Mouse (Mus musculus) embryonic facial prominence, embryonic 14.5 days (tissue): ENCODE measurements around the gene Rsph1. TPM values are rescaled to one million over a fixed set of nuclear protein-coding genes. Genes with fewer than 3 reads are reported as not detected.

ENCODE experiments used
- ATAC-seq: fragments of 200-750 bp; cut with Nextera tagmentation; 2 replicates; pipeline ENCODE4 v1.8.0; 2017; ENCODE audit warnings: low read depth, moderate number of reproducible peaks, moderate TSS enrichment
- DNase-seq: peaks from one replicate; pipeline ENCODE4 v3.0.0-alpha.2; 2015; ENCODE audit warnings: low spot score
- H3K27ac ChIP-seq: fragments of 300-500 bp; sonication (generic); replicated peaks from 2 replicates; pipeline ENCODE4 v1.5.1; 2014; ENCODE audit warnings: low read depth, mild to moderate bottlenecking, low read length, moderate library complexity
- H3K27me3 ChIP-seq: fragments of 300-500 bp; sonication (generic); replicated peaks from 2 replicates; pipeline ENCODE4 v1.6.1; 2014; ENCODE audit warnings: low read length; ENCODE audit not compliant: control insufficient read depth, insufficient read depth
- H3K36me3 ChIP-seq: fragments of 300-500 bp; sonication (generic); 2 replicates; pipeline ENCODE4 v1.6.1; 2014; ENCODE audit warnings: low read length, mixed read lengths; ENCODE audit not compliant: control insufficient read depth, insufficient read depth
- H3K4me1 ChIP-seq: fragments of 300-500 bp; sonication (generic); 2 replicates; pipeline ENCODE4 v1.6.1; 2014; ENCODE audit warnings: antibody characterized with exemption, low read length; ENCODE audit not compliant: control insufficient read depth, insufficient read depth
- H3K4me2 ChIP-seq: fragments of 300-500 bp; sonication (generic); 2 replicates; pipeline ENCODE4 v1.6.1; 2014; ENCODE audit warnings: low read depth, mild to moderate bottlenecking, low read length, moderate library complexity, mixed read lengths
- H3K4me3 ChIP-seq: fragments of 300-500 bp; sonication (generic); 2 replicates; pipeline ENCODE4 v1.5.1; 2014; ENCODE audit warnings: low read depth, mild to moderate bottlenecking, low read length
- H3K9ac ChIP-seq: fragments of 300-500 bp; sonication (generic); 2 replicates; pipeline ENCODE4 v1.6.1; 2014; ENCODE audit warnings: low read depth, mild to moderate bottlenecking, low read length, moderate library complexity, mixed read lengths
- H3K9me3 ChIP-seq: fragments of 300-500 bp; sonication (generic); 2 replicates; pipeline ENCODE4 v1.6.1; 2016; ENCODE audit warnings: low read length; ENCODE audit not compliant: control insufficient read depth
- whole genome bisulfite sequencing: fragments of 180-500 bp; shearing (Covaris S2); extraction: QIAGEN DNeasy Blood & Tissue Kit; methylation state at CpG from one replicate; pipeline ENCODE4 v1.1.7; 2014; 5-methylcytosine and 5-hydroxymethylcytosine counted together
- polyA plus RNA-seq: library from polyadenylated mRNA; unstranded; fragments of >200 nt; fragmentation: Nextera tagmentation; extraction: Ambion mirVana; gene quantifications from 2 replicates; pipeline ENCODE4 v1.2.1, GENCODE M21; 2014

Gene Rsph1
- polyA plus RNA-seq, 1 experiment from 2014 or later, result 7.8 TPM

DNA sequence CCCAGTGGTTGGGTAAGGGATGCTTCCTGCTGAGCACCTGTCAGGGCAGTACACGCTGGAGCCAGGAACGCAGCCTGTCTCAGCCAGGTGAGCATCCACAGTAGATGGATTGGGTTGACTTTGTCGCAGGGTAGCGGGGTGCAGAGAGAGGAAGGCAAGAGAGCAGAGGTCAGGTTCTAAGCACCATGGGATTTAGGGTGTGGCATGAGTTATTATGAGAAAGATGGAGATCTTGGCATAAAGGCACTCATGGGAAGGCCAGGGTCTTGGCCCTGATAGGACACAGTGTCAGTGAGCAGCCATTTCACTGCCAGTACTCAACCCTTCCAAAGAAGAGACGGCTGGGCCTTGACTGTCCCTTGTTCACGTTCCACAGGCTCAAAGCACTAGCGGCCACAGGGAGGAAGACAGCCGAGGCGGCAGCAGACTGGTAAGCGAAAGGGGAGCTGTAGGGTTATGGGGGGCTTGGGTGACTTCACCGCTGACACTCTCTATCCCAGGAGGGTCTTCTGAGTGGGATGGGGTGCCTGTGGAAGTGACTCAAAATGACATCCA lies 67.7 kb downstream of the Rsph1 start:
- 94% methylated on average over 11 of the region's 11 CpGs for WGBS

DNA sequence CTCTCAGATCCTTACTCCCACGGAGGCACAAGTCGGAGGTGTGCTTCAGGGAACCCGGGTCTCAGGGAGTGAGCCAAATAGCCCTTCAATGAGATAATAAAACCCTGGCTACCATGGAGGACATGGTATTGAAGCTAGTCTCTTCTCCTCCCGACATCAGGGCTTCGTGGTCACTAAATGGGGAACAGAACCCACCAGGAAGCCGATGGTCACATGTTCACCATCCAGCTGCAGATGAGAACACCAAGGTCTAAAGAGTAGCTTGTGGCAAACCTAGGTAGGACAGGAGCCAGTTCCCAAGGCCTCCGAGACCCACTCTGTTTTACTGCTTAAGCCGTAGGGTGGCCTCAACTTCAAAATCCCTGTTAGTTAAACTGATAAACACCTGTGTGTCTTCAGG lies 68.5 kb downstream of the Rsph1 start:
- Histone ChIP-seq H3K4me1 (no peaks in the 10 kb centered on the region), H3K36me3 (no peaks in the 10 kb centered on the region), H3K27ac (no peak overlapping the region), H3K9me3 (no peaks in the 10 kb centered on the region), H3K4me2 (no peak overlapping the region), H3K9ac (no peak overlapping the region), H3K4me3 (no peak overlapping the region), H3K27me3 (no peaks in the 10 kb centered on the region)
- DNase-seq, result no peak
- 86% methylated on average over 8 of the region's 8 CpGs for WGBS
- ATAC-seq, result no peak

More for the DNA sequence above, 67.7 kb downstream of the Rsph1 start:
- no peak for DNase-seq
- no peak overlapping the region for H3K4me2 ChIP-seq
- no peak for ATAC-seq
- H3K9ac ChIP-seq, result no peak overlapping the region
- H3K9me3 ChIP-seq, result no peaks in the 10 kb centered on the region
- no peaks in the 10 kb centered on the region for H3K4me1 ChIP-seq
- H3K27me3 ChIP-seq, result no peaks in the 10 kb centered on the region
- no peaks in the 10 kb centered on the region for H3K36me3 ChIP-seq
- no peak overlapping the region for H3K27ac ChIP-seq
- no peak overlapping the region for H3K4me3 ChIP-seq

DNA sequence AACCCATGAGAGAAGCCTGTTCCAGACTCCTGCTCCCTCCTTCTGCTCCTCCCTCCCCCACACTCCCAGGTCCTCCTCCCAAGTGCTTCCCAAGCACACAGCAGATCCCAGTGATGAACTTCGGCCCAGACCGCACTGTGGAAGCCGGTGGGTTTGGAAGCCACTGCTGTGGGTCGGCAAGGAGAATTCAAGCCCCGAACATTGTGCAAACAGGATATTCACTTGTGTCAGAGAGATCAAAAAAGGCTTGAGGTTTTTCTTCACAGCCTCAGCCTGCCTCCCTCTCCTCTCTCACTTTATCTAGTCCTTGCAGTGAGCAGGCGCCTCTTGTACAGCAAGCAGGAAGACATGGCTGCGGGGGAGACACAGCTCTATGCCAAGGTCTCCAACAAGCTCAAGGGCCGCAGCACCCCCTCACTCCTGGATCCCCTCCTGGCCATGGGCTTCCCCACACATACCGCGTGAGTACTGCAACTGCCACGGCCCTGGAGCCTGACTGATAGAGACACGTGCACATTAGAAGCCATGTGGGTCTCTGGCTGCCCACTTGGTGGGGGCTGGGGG lies 69.3 kb downstream of the Rsph1 start, which contains the start of gene Ubash3a:
Gene Ubash3a, plus strand, starts transcription at position 103 of the 564 bp plus-strand sequence.
- Histone ChIP-seq H3K36me3 (no peaks in the 10 kb centered on the region), H3K9me3 (no peaks in the 10 kb centered on the region), H3K9ac (no peak within 1 kb of the TSS), H3K4me3 (no peak within 1 kb of the TSS), H3K4me2 (no peak within 1 kb of the TSS), H3K27ac (no peak within 1 kb of the TSS), H3K4me1 (no peaks in the 10 kb centered on the region), H3K27me3 (no peaks in the 10 kb centered on the region)
- ATAC-seq, result no peak
- DNase-seq, result no peak
- 67% methylated on average over 12 of the region's 12 CpGs for WGBS

Other genes starting within 250 kb of the Rsph1 start
- 10.5 and 11.9 TPM in 2 replicates for gene Abcg1, start 219.7 kb downstream of the Rsph1 start, polyA plus RNA-seq
- not detected in 2 replicates for gene Tff3, start 147.7 kb downstream of the Rsph1 start, polyA plus RNA-seq
- gene Tff2, start 133.1 kb downstream of the Rsph1 start, polyA plus RNA-seq, result not detected in 2 replicates
- gene Tff1, start 112.1 kb downstream of the Rsph1 start, polyA plus RNA-seq, result not detected in 2 replicates
- 0.14 and 0.21 TPM in 2 replicates for gene Tmprss3, start 78.4 kb downstream of the Rsph1 start, polyA plus RNA-seq
- gene Ubash3a, start 69.5 kb downstream of the Rsph1 start, polyA plus RNA-seq, result 0.25 and 0.56 TPM in 2 replicates
- gene Slc37a1, start 9.4 kb upstream of the Rsph1 start, polyA plus RNA-seq, result 3.2 TPM in 2 replicates
- gene Pde9a, start 108.8 kb upstream of the Rsph1 start, polyA plus RNA-seq, result 14.5 and 18.7 TPM in 2 replicates
- 29.3 and 31.7 TPM in 2 replicates for gene Wdr4, start 242.6 kb upstream of the Rsph1 start, polyA plus RNA-seq
- 283 and 316 TPM in 2 replicates for gene Ndufv3, start 242.7 kb upstream of the Rsph1 start, polyA plus RNA-seq